Mouse (Mus musculus) erythroblast, embryonic 14.5 days (primary cell): ENCODE results near the gene Uap1.

ENCODE experiments used
- GATA1 ChIP-seq: IDR thresholded peaks from 2 replicates; pipeline ENCODE4 v1.6.1; 2012; ENCODE audit warnings: low read length, inconsistent platforms, mixed read lengths
- TAL1 ChIP-seq: IDR thresholded peaks from 3 replicates; pipeline ENCODE4 v1.6.1; 2012; ENCODE audit warnings: low read length, inconsistent platforms, mixed read lengths

GRCm38 (mm10) chr1:170206395-170206794, 31.6 kb upstream of the Uap1 start:
- TF ChIP-seq TAL1 (no peak), GATA1 (no peak)
